In genomic region chr1:90291256-90291655, GRCm38 (mm10) we compare ENCODE assay signal across 11 mouse cellular contexts.
A peak's percentile ranks its signal among the peaks of the same experiment; 100 is the strongest.
DNase-seq lines count a peak whose midpoint lies in the region; ATAC-seq and TF ChIP-seq lines count a peak whose summit lies in the region.
"Had no signal": no experiment of that assay in that cellular context is flagged by ENCODE, and none has a peak within 500 bp of the region (broad histone marks: within the 10 kb centered on the region; RNA-seq: fewer than 3 reads in every experiment).

No protein-coding gene starts in this region.

- peak; percentile 46 for TF ChIP-seq CTCF in forebrain, postnatal 0 days (IDR thresholded peaks at IDR 0.05; ENCODE audit: low read depth)
- peak; percentile 36; the same call in 1 of the 2 replicates for TF ChIP-seq CTCF in kidney, postnatal 0 days (IDR thresholded peaks at IDR 0.05; ENCODE audit: low read depth)
- TF ChIP-seq CTCF in E14TG2a.4 (conservative IDR thresholded peaks at IDR 0.05; ENCODE audit: low read length): peak; percentile 18

- H3K4me3 ChIP-seq in forebrain, postnatal 0 days (ENCODE audit: low read depth, low read length): no peak overlapping the region
- no peak overlapping the region for H3K4me3 ChIP-seq in forebrain, embryonic 16.5 days (replicated peaks; ENCODE audit: low read length)
- H3K4me3 ChIP-seq in kidney, postnatal 0 days (replicated peaks; ENCODE audit: low read depth, low read length): no peak overlapping the region
- H3K4me3 ChIP-seq in E14TG2a.4 (replicated peaks; ENCODE audit: low read length): no peak overlapping the region
- no peak overlapping the region for H3K4me3 ChIP-seq in liver, embryonic 15.5 days (replicated peaks)
- H3K4me3 ChIP-seq: embryonic facial prominence, embryonic 13.5 days had no signal

- peaks cover 3% of the 10 kb centered on the region; the same call in 1 of the 2 replicates for H3K4me1 ChIP-seq in forebrain, postnatal 0 days (ENCODE audit: insufficient read depth)
- peaks cover 5% of the 10 kb centered on the region for H3K4me1 ChIP-seq in forebrain, embryonic 16.5 days (replicated peaks; ENCODE audit: control insufficient read depth, insufficient read depth, low read length)
- peaks cover 12% of the 10 kb centered on the region; the same call in 1 of the 2 replicates for H3K4me1 ChIP-seq in kidney, postnatal 0 days (replicated peaks; ENCODE audit: insufficient read depth, low read length)
- H3K4me1 ChIP-seq in E14TG2a.4 (replicated peaks; ENCODE audit: low read depth, low read length): peaks cover 23% of the 10 kb centered on the region
- peaks cover 46% of the 10 kb centered on the region for H3K4me1 ChIP-seq in liver, embryonic 15.5 days (replicated peaks)

- DNase-seq in forebrain, postnatal 0 days: no peak
- no peak for DNase-seq in kidney, postnatal 0 days (ENCODE audit: low spot score)
- DNase-seq in kidney, postnatal 14 days: no peak
- DNase-seq in urinary bladder, postnatal 36 days (ENCODE audit: low spot score in 2 of 2): no peak
- no peak for DNase-seq in yolk sac, embryonic 10.5 days (ENCODE audit: low spot score)
- DNase-seq: cerebellum, adult 11-12 months; thymus, postnatal 14 days had no signal

- H3K36me3 ChIP-seq in forebrain, postnatal 0 days (ENCODE audit: insufficient read depth): no peaks in the 10 kb centered on the region
- H3K36me3 ChIP-seq in forebrain, embryonic 16.5 days (ENCODE audit: control insufficient read depth, insufficient read depth): no peaks in the 10 kb centered on the region
- no peaks in the 10 kb centered on the region for H3K36me3 ChIP-seq in kidney, postnatal 0 days (ENCODE audit: insufficient read depth, low read length)
- no peaks in the 10 kb centered on the region for H3K36me3 ChIP-seq in E14TG2a.4 (ENCODE audit: insufficient read depth, low read length)
- H3K36me3 ChIP-seq in liver, embryonic 15.5 days (replicated peaks): no peaks in the 10 kb centered on the region
- H3K36me3 ChIP-seq: embryonic facial prominence, embryonic 13.5 days had no signal

- no peaks in the 10 kb centered on the region for H3K27me3 ChIP-seq in forebrain, postnatal 0 days (ENCODE audit: insufficient read depth, low read length)
- H3K27me3 ChIP-seq in forebrain, embryonic 16.5 days (replicated peaks; ENCODE audit: control insufficient read depth, insufficient read depth, low read length): no peaks in the 10 kb centered on the region
- no peaks in the 10 kb centered on the region for H3K27me3 ChIP-seq in kidney, postnatal 0 days (ENCODE audit: insufficient read depth, low read length)
- H3K27me3 ChIP-seq in E14TG2a.4 (ENCODE audit: insufficient read depth, low read length): peaks cover 15% of the 10 kb centered on the region
- peaks cover 31% of the 10 kb centered on the region for H3K27me3 ChIP-seq in liver, embryonic 15.5 days
- H3K27me3 ChIP-seq: embryonic facial prominence, embryonic 13.5 days had no signal

- ATAC-seq in forebrain, postnatal 0 days: no peak
- ATAC-seq in forebrain, embryonic 16.5 days: no peak
- ATAC-seq in kidney, postnatal 0 days (replicated peaks; ENCODE audit: low FRiP score, low read depth): no peak
- no peak for ATAC-seq in liver, embryonic 15.5 days (ENCODE audit: insufficient read depth)

- no peak overlapping the region for H3K4me2 ChIP-seq in forebrain, postnatal 0 days (ENCODE audit: low read depth)
- no peak overlapping the region for H3K4me2 ChIP-seq in forebrain, embryonic 16.5 days (ENCODE audit: low read length)
- H3K4me2 ChIP-seq in kidney, postnatal 0 days (ENCODE audit: low read length): no peak overlapping the region
- no peak overlapping the region for H3K4me2 ChIP-seq in liver, embryonic 15.5 days
- H3K4me2 ChIP-seq: embryonic facial prominence, embryonic 13.5 days had no signal

- no peak overlapping the region for H3K27ac ChIP-seq in forebrain, postnatal 0 days (ENCODE audit: low read depth, low read length)
- H3K27ac ChIP-seq in forebrain, embryonic 16.5 days (ENCODE audit: low read length): no peak overlapping the region
- H3K27ac ChIP-seq in kidney, postnatal 0 days: no peak overlapping the region
- peak overlapping the region; percentile 97; the same call in 1 of the 2 replicates for H3K27ac ChIP-seq in liver, embryonic 15.5 days (replicated peaks)
- H3K27ac ChIP-seq: embryonic facial prominence, embryonic 13.5 days had no signal

- WGBS in forebrain, postnatal 0 days: 83% methylated on average over 1 of the region's 1 CpGs
- WGBS in forebrain, embryonic 16.5 days: 100% methylated on average over 1 of the region's 1 CpGs
- WGBS in kidney, postnatal 0 days: 79% methylated on average over 1 of the region's 1 CpGs
- 47% methylated on average over 1 of the region's 1 CpGs for WGBS in liver, embryonic 15.5 days (ENCODE audit: insufficient replicate concordance)

- H3K9me3 ChIP-seq in forebrain, postnatal 0 days (ENCODE audit: low read length): no peaks in the 10 kb centered on the region
- no peaks in the 10 kb centered on the region for H3K9me3 ChIP-seq in forebrain, embryonic 16.5 days (ENCODE audit: control insufficient read depth, low read length)
- no peaks in the 10 kb centered on the region for H3K9me3 ChIP-seq in kidney, postnatal 0 days (replicated peaks; ENCODE audit: low read length)
- peaks cover 21% of the 10 kb centered on the region for H3K9me3 ChIP-seq in E14TG2a.4 (ENCODE audit: low read length)
- H3K9me3 ChIP-seq in liver, embryonic 15.5 days (replicated peaks): no peaks in the 10 kb centered on the region
- H3K9me3 ChIP-seq: embryonic facial prominence, embryonic 13.5 days had no signal

- no peak overlapping the region for H3K9ac ChIP-seq in forebrain, postnatal 0 days
- no peak overlapping the region for H3K9ac ChIP-seq in forebrain, embryonic 16.5 days (replicated peaks; ENCODE audit: low read depth, low read length)
- no peak overlapping the region for H3K9ac ChIP-seq in kidney, postnatal 0 days (ENCODE audit: low read depth, low read length)
- no peak overlapping the region for H3K9ac ChIP-seq in liver, embryonic 15.5 days
- H3K9ac ChIP-seq: embryonic facial prominence, embryonic 13.5 days had no signal
